Mouse (Mus musculus) forebrain, embryonic 15.5 days (tissue): ENCODE measurements around the gene Gm29776. TPM values are rescaled to one million over a fixed set of nuclear protein-coding genes. Genes with fewer than 3 reads are reported as not detected.

Experiments used
- ATAC-seq: fragments of 200-750 bp; cut with Nextera tagmentation; replicated peaks from 2 replicates; pipeline ENCODE4 v1.8.0; 2017; ENCODE audit warnings: mild to moderate bottlenecking, moderate TSS enrichment, moderate library complexity
- H3K27ac ChIP-seq: fragments of 300-500 bp; sonication (generic); replicated peaks from 2 replicates; pipeline ENCODE4 v1.5.1; 2015; ENCODE audit warnings: mild to moderate bottlenecking, inconsistent platforms
- H3K27me3 ChIP-seq: fragments of 300-500 bp; sonication (generic); 2 replicates; pipeline ENCODE4 v1.6.1; 2015; ENCODE audit warnings: inconsistent platforms
- H3K36me3 ChIP-seq: fragments of 300-500 bp; sonication (generic); 2 replicates; pipeline ENCODE4 v1.6.1; 2015; ENCODE audit warnings: mild to moderate bottlenecking, inconsistent platforms
- H3K4me1 ChIP-seq: fragments of 300-500 bp; sonication (generic); 2 replicates; pipeline ENCODE4 v1.6.1; 2015; ENCODE audit warnings: inconsistent platforms
- H3K4me2 ChIP-seq: fragments of 300-500 bp; sonication (generic); replicated peaks from 2 replicates; pipeline ENCODE4 v1.6.1; 2015; ENCODE audit warnings: mild to moderate bottlenecking, inconsistent platforms
- H3K4me3 ChIP-seq: fragments of 300-500 bp; sonication (generic); 2 replicates; pipeline ENCODE4 v1.5.1; 2015; ENCODE audit warnings: mild to moderate bottlenecking, inconsistent platforms
- H3K9ac ChIP-seq: fragments of 300-500 bp; sonication (generic); replicated peaks from 2 replicates; pipeline ENCODE4 v1.6.1; 2015; ENCODE audit warnings: mild to moderate bottlenecking, inconsistent platforms
- H3K9me3 ChIP-seq: fragments of 300-500 bp; sonication (generic); 2 replicates; pipeline ENCODE4 v1.6.1; 2016; ENCODE audit warnings: inconsistent platforms
- WGBS: fragments of 180-500 bp; shearing (Covaris S2); methylation state at CpG from one replicate; pipeline ENCODE4 v1.1.7; 2015; ENCODE audit warnings: mixed read lengths; 5-methylcytosine and 5-hydroxymethylcytosine counted together
- microRNA-seq: library from miRNA; unstranded; fragments of <30 nt; microRNA quantifications from one replicate; pipeline ENCODE4, GENCODE M21; 2016
- polyA plus RNA-seq: library from polyadenylated mRNA; unstranded; fragments of >200 nt; fragmentation: Nextera tagmentation; extraction: Ambion mirVana; gene quantifications from 2 replicates; pipeline ENCODE4 v1.2.1, GENCODE M21; 2015

Gene Gm29776
- polyA plus RNA-seq, 1 experiment from 2014 or later: 0.25 TPM

DNA sequence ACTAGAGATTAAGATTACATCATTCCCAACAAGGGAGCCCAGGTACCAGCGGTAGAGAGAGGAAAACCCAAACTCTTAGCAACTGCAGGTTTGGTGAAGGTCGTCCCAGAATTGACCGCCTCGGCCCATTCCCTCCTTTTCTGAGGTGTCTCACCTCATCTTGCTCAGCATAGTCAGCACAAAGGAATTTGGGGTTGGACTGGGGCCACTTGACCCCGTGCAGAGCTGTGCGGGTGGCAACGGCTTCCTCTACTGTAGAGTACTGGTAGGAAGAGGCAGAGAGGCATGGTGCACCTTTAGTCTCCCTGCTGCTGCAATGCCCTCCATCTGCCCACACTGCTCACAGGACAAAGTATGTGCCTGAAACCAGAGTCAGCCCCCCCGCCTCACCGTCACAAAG, 54.3 kb downstream of the Gm29776 start:
- WGBS: 86% methylated on average over 9 of the region's 9 CpGs
- ATAC-seq: no peak
- Histone ChIP-seq H3K4me2 (no peak overlapping the region), H3K27me3 (no peaks in the 10 kb centered on the region), H3K4me1 (peaks cover 26% of the 10 kb centered on the region), H3K9me3 (no peaks in the 10 kb centered on the region), H3K27ac (no peak overlapping the region), H3K36me3 (peaks cover 69% of the 10 kb centered on the region), H3K4me3 (no peak overlapping the region), H3K9ac (no peak overlapping the region)

DNA sequence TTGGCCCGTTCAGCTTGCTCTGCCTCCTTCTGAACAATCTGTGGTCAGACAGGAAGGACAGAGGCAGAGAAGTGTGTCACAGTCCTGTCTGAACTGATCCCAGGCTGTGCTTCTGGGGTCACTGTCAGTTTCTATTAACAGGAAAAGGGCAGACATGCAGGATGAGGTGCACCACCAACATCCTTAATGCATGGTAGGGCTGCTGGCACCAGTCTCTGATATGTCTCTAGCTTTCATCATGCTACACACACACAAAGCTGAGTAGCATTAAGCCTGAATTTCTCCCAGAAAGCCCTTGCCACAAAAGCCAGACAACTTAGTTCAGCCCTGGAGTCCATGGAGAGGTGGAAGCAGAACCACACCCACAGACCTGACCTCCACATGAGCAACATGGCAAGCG, 55.6 kb downstream of the Gm29776 start:
- H3K9ac ChIP-seq: no peak overlapping the region
- 73% methylated on average over 2 of the region's 2 CpGs for WGBS
- H3K4me3 ChIP-seq: no peak overlapping the region
- ATAC-seq: no peak
- no peaks in the 10 kb centered on the region for H3K27me3 ChIP-seq
- peaks cover 61% of the 10 kb centered on the region for H3K36me3 ChIP-seq
- H3K9me3 ChIP-seq: no peaks in the 10 kb centered on the region
- peaks cover 25% of the 10 kb centered on the region for H3K4me1 ChIP-seq
- no peak overlapping the region for H3K4me2 ChIP-seq
- no peak overlapping the region for H3K27ac ChIP-seq

Small RNA genes lying within 50 kb of the gene (microRNA-seq; reads per million reads assigned to microRNA genes)
- gene Mir6948: 1.1 reads per million

Other genes starting within 250 kb of the Gm29776 start
- 32.5 and 33.9 TPM in 2 replicates for gene Lrp10, start 234.7 kb downstream of the Gm29776 start, polyA plus RNA-seq
- gene Rem2, start 222.7 kb downstream of the Gm29776 start, polyA plus RNA-seq: 22.9 and 23.8 TPM in 2 replicates
- gene Prmt5, start 181.3 kb downstream of the Gm29776 start, polyA plus RNA-seq: 101 and 102 TPM in 2 replicates
- 29.6 and 31.6 TPM in 2 replicates for gene Haus4, start 144.2 kb downstream of the Gm29776 start, polyA plus RNA-seq
- 11.1 and 13.1 TPM in 2 replicates for gene Ajuba, start 121.3 kb downstream of the Gm29776 start, polyA plus RNA-seq
- 8.0 and 8.9 TPM in 2 replicates for gene 4931414P19Rik, start 92.8 kb downstream of the Gm29776 start, polyA plus RNA-seq
- 430 and 444 TPM in 2 replicates for gene Psmb5, start 80.8 kb downstream of the Gm29776 start, polyA plus RNA-seq
- gene Psmb11, start 77.4 kb downstream of the Gm29776 start, polyA plus RNA-seq: 0.15 TPM in 1 of 2 replicates, not detected in the other
- not detected in 2 replicates for gene Gm17606, start 57.9 kb downstream of the Gm29776 start, polyA plus RNA-seq
- 7.6 and 8.6 TPM in 2 replicates for gene Cdh24, start 57.5 kb downstream of the Gm29776 start, polyA plus RNA-seq
- 71.2 and 71.6 TPM in 2 replicates for gene 1700123O20Rik, start 12.6 kb downstream of the Gm29776 start, polyA plus RNA-seq
- 171 and 181 TPM in 2 replicates for gene Acin1, start 11.9 kb downstream of the Gm29776 start, polyA plus RNA-seq
- gene Cebpe, start 13.3 kb upstream of the Gm29776 start, polyA plus RNA-seq: not detected in 2 replicates
- gene Slc7a8, start 83.1 kb upstream of the Gm29776 start, polyA plus RNA-seq: 6.4 and 8.2 TPM in 2 replicates
- not detected in 2 replicates for gene Rnf212b, start 115.3 kb upstream of the Gm29776 start, polyA plus RNA-seq
- gene Homez, start 172.1 kb upstream of the Gm29776 start, polyA plus RNA-seq: 11.1 and 13.5 TPM in 2 replicates
- gene Ppp1r3e, start 178.7 kb upstream of the Gm29776 start, polyA plus RNA-seq: 1.7 and 2.3 TPM in 2 replicates
- 3.5 and 3.6 TPM in 2 replicates for gene Bcl2l2, start 184.5 kb upstream of the Gm29776 start, polyA plus RNA-seq
- gene Gm20521, start 184.6 kb upstream of the Gm29776 start, polyA plus RNA-seq: 0.14 and 0.15 TPM in 2 replicates
- gene Pabpn1, start 193.7 kb upstream of the Gm29776 start, polyA plus RNA-seq: 163 and 164 TPM in 2 replicates
- gene Slc22a17, start 214.3 kb upstream of the Gm29776 start, polyA plus RNA-seq: 154 and 167 TPM in 2 replicates
- 27.6 and 30.4 TPM in 2 replicates for gene Efs, start 227.3 kb upstream of the Gm29776 start, polyA plus RNA-seq
- gene Il25, start 233.9 kb upstream of the Gm29776 start, polyA plus RNA-seq: 0.27 and 0.29 TPM in 2 replicates
- gene Cmtm5, start 237.4 kb upstream of the Gm29776 start, polyA plus RNA-seq: 3.8 and 5.5 TPM in 2 replicates